In genomic region chr17:86285058-86285457, GRCm38 (mm10) we compare ENCODE assay signal across 26 mouse cellular contexts.
"Had no signal": no experiment of that assay in that cellular context is flagged by ENCODE, and none has a peak within 500 bp of the region (broad histone marks: within the 10 kb centered on the region; RNA-seq: fewer than 3 reads in every experiment).

No protein-coding gene starts in this region.

- H3K9me3 ChIP-seq: heart, embryonic 10.5 days; heart, embryonic 12.5 days; hindbrain, embryonic 10.5 days; hindbrain, embryonic 12.5 days; hindbrain, embryonic 15.5 days; kidney, embryonic 15.5 days; limb, embryonic 10.5 days; limb, embryonic 12.5 days; liver, embryonic 13.5 days; liver, embryonic 15.5 days had no signal

- ATAC-seq: hindbrain, postnatal 0 days; liver, postnatal 0 days had no signal

- H3K4me3 ChIP-seq: heart, embryonic 10.5 days; heart, embryonic 12.5 days; hindbrain, embryonic 10.5 days; hindbrain, embryonic 12.5 days; hindbrain, embryonic 15.5 days; kidney, embryonic 15.5 days; limb, embryonic 10.5 days; limb, embryonic 12.5 days; liver, embryonic 13.5 days; liver, embryonic 15.5 days had no signal

- H3K9ac ChIP-seq: heart, embryonic 12.5 days; hindbrain, embryonic 12.5 days; hindbrain, embryonic 15.5 days; kidney, embryonic 15.5 days; limb, embryonic 12.5 days; liver, embryonic 13.5 days; liver, embryonic 15.5 days; liver, postnatal 0 days had no signal

- H3K27ac ChIP-seq: heart, embryonic 10.5 days; hindbrain, embryonic 10.5 days; hindbrain, embryonic 12.5 days; hindbrain, embryonic 15.5 days; hindbrain, postnatal 0 days; kidney, embryonic 15.5 days; limb, embryonic 10.5 days; limb, embryonic 12.5 days; liver, embryonic 13.5 days; liver, embryonic 15.5 days had no signal

- H3K4me2 ChIP-seq: heart, embryonic 12.5 days; hindbrain, embryonic 12.5 days; hindbrain, embryonic 15.5 days; kidney, embryonic 15.5 days; limb, embryonic 12.5 days; liver, embryonic 11.5 days; liver, embryonic 13.5 days; liver, embryonic 15.5 days had no signal

- H3K36me3 ChIP-seq: heart, embryonic 10.5 days; heart, embryonic 12.5 days; hindbrain, embryonic 10.5 days; hindbrain, embryonic 12.5 days; hindbrain, embryonic 15.5 days; kidney, embryonic 15.5 days; limb, embryonic 10.5 days; limb, embryonic 12.5 days; liver, embryonic 13.5 days; liver, embryonic 15.5 days had no signal

- H3K27me3 ChIP-seq: heart, embryonic 12.5 days; hindbrain, embryonic 12.5 days; hindbrain, embryonic 15.5 days; kidney, embryonic 15.5 days; limb, embryonic 12.5 days; liver, embryonic 13.5 days; liver, embryonic 15.5 days had no signal

- DNase-seq: gastrocnemius, postnatal 25 days; heart, adult 18-20 months; heart, postnatal 10 days; heart, postnatal 4 days; kidney, adult 11 months; kidney, adult 2 months; kidney, adult 9 months; kidney, postnatal 10 days; kidney, postnatal 25 days; kidney, postnatal 4 days; layer of hippocampus, adult 9-11 months; layer of hippocampus, postnatal 36 days; liver; liver, embryonic 13.5 days; liver, postnatal 0 days had no signal
